Mouse (Mus musculus): ENCODE data around the gene Ppm1k. TPM values are rescaled to one million over a fixed set of nuclear protein-coding genes. Genes with fewer than 3 reads are reported as not detected.

The Ppm1k gene
- polyA plus RNA-seq, 2 experiments = 3.4 to 4.2 TPM

GRCm38 (mm10) chr6:57524742-57525141 lies 10.5 kb downstream of the Ppm1k start:
- ATAC-seq (ENCODE audit: low FRiP score, low read depth) (no peak), DNase-seq (ENCODE audit: low spot score) (no peak)
- WGBS = 86% methylated on average over 10 of the region's 10 CpGs
- Histone ChIP-seq H3K4me3 (replicated peaks; ENCODE audit: low read length) (no peak overlapping the region), H3K27me3 (ENCODE audit: control insufficient read depth, insufficient read depth, low read length) (no peaks in the 10 kb centered on the region), H3K27ac (replicated peaks; ENCODE audit: low read depth, low read length) (no peak overlapping the region), H3K4me1 (ENCODE audit: control insufficient read depth, insufficient read depth, low read length) (no peaks in the 10 kb centered on the region), H3K36me3 (ENCODE audit: control insufficient read depth, insufficient read depth, low read length) (no peaks in the 10 kb centered on the region; the same call in 1 of the 2 replicates), H3K4me2 (replicated peaks; ENCODE audit: low read depth, low read length, severe bottlenecking) (no peak overlapping the region), H3K9ac (ENCODE audit: low read depth, low read length, severe bottlenecking) (no peak overlapping the region), H3K9me3 (ENCODE audit: control insufficient read depth, low read length) (no peaks in the 10 kb centered on the region)
- no peak for TF ChIP-seq POLR2A (IDR thresholded peaks at IDR 0.05; ENCODE audit: borderline replicate concordance, extremely low read depth, insufficient read depth, insufficient read length)

DNA sequence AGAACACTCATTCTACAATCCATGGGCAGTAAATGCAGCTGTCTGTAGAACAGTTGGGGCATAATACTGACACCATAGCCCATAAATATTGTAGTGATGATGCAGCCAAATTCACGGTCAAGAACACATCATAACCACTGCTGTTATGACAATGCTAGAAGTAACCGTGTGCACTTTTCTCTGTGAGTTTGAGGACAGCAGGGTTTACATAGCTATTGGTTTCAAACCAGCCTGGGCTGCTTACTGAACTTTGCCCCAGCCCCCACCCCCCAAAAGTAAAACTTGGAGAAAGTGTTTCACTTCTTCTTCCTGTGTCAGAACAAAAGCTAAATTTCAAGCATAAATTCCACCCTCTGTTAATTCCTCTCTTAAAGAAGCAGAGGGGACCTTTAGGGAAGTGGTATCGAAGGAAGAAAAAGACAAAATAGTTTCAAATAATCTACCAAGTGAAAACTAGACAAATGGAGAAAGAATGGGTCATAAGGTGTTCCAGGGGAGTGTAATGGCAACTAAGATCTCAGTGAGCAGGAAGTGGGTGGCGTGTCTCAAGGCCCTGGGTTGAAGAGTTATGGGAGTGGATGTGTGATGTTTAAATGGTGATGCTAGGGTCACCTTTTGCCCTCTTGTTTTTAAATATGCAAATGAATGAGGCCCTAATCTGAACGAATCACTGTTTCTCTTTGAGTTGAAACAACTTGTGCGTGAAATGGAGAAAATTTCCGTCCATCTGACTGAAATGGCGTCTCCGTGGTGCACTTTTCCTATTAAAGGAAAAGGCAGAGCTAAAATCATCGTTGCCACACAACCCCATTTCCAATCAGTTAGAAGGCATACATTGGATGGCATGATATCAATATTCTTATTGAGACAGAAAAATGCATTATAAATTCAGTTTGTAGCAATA lies 14.3 kb downstream of the Ppm1k start:
- H3K36me3 ChIP-seq (ENCODE audit: control insufficient read depth, insufficient read depth, low read length) = peaks cover 2% of the 10 kb centered on the region; the same call in 1 of the 2 replicates
- no peak for DNase-seq (ENCODE audit: low spot score)
- WGBS = 90% methylated on average over 10 of the region's 10 CpGs

GRCm38 (mm10) chr6:57514035-57514374 lies 21.3 kb downstream of the Ppm1k start:
- WGBS = 76% methylated on average over 4 of the region's 4 CpGs

More for the DNA sequence above, 14.3 kb downstream of the Ppm1k start:
- no peak for TF ChIP-seq POLR2A (IDR thresholded peaks at IDR 0.05; ENCODE audit: borderline replicate concordance, extremely low read depth, insufficient read depth, insufficient read length)
- no peaks in the 10 kb centered on the region for H3K9me3 ChIP-seq (ENCODE audit: control insufficient read depth, low read length)
- ATAC-seq (ENCODE audit: low FRiP score, low read depth) = no peak
- no peaks in the 10 kb centered on the region for H3K27me3 ChIP-seq (ENCODE audit: control insufficient read depth, insufficient read depth, low read length)
- H3K4me2 ChIP-seq (replicated peaks; ENCODE audit: low read depth, low read length, severe bottlenecking) = no peak overlapping the region
- H3K4me3 ChIP-seq (replicated peaks; ENCODE audit: low read length) = no peak overlapping the region
- H3K27ac ChIP-seq (replicated peaks; ENCODE audit: low read depth, low read length) = no peak overlapping the region
- H3K4me1 ChIP-seq (ENCODE audit: control insufficient read depth, insufficient read depth, low read length) = no peaks in the 10 kb centered on the region
- H3K9ac ChIP-seq (ENCODE audit: low read depth, low read length, severe bottlenecking) = no peak overlapping the region

GRCm38 (mm10) chr6:57513351-57514034 lies 21.8 kb downstream of the Ppm1k start:
- DNase-seq (ENCODE audit: low spot score) (no peak), ATAC-seq (ENCODE audit: low FRiP score, low read depth) (no peak)
- WGBS = 84% methylated on average over 7 of the region's 7 CpGs
- Histone ChIP-seq H3K27ac (replicated peaks; ENCODE audit: low read depth, low read length) (no peak overlapping the region), H3K4me1 (ENCODE audit: control insufficient read depth, insufficient read depth, low read length) (no peaks in the 10 kb centered on the region), H3K9ac (ENCODE audit: low read depth, low read length, severe bottlenecking) (no peak overlapping the region), H3K27me3 (ENCODE audit: control insufficient read depth, insufficient read depth, low read length) (no peaks in the 10 kb centered on the region), H3K4me2 (replicated peaks; ENCODE audit: low read depth, low read length, severe bottlenecking) (no peak overlapping the region), H3K36me3 (ENCODE audit: control insufficient read depth, insufficient read depth, low read length) (peaks cover 33% of the 10 kb centered on the region), H3K9me3 (ENCODE audit: control insufficient read depth, low read length) (no peaks in the 10 kb centered on the region), H3K4me3 (replicated peaks; ENCODE audit: low read length) (no peak overlapping the region)
- TF ChIP-seq POLR2A (IDR thresholded peaks at IDR 0.05; ENCODE audit: borderline replicate concordance, extremely low read depth, insufficient read depth, insufficient read length) = no peak

More at GRCm38 (mm10) chr6:57514035-57514374, 21.3 kb downstream of the Ppm1k start:
- Histone ChIP-seq H3K4me2 (replicated peaks; ENCODE audit: low read depth, low read length, severe bottlenecking) (no peak overlapping the region), H3K4me1 (ENCODE audit: control insufficient read depth, insufficient read depth, low read length) (no peaks in the 10 kb centered on the region), H3K9ac (ENCODE audit: low read depth, low read length, severe bottlenecking) (no peak overlapping the region), H3K36me3 (ENCODE audit: control insufficient read depth, insufficient read depth, low read length) (peaks cover 33% of the 10 kb centered on the region), H3K9me3 (ENCODE audit: control insufficient read depth, low read length) (no peaks in the 10 kb centered on the region), H3K27me3 (ENCODE audit: control insufficient read depth, insufficient read depth, low read length) (no peaks in the 10 kb centered on the region), H3K4me3 (replicated peaks; ENCODE audit: low read length) (no peak overlapping the region), H3K27ac (replicated peaks; ENCODE audit: low read depth, low read length) (no peak overlapping the region)
- TF ChIP-seq POLR2A (IDR thresholded peaks at IDR 0.05; ENCODE audit: borderline replicate concordance, extremely low read depth, insufficient read depth, insufficient read length) = no peak
- no peak for DNase-seq (ENCODE audit: low spot score)
- no peak for ATAC-seq (ENCODE audit: low FRiP score, low read depth)

- no peak for TF ChIP-seq POLR2A (IDR thresholded peaks at IDR 0.05; ENCODE audit: borderline replicate concordance, extremely low read depth, insufficient read depth, insufficient read length)
- DNase-seq (ENCODE audit: low spot score) (no peak), ATAC-seq (ENCODE audit: low FRiP score, low read depth) (no peak)
- H3K9me3 ChIP-seq (ENCODE audit: control insufficient read depth, low read length) = no peaks in the 10 kb centered on the region
- H3K27ac ChIP-seq (replicated peaks; ENCODE audit: low read depth, low read length) = no peak overlapping the region
- no peak overlapping the region for H3K4me3 ChIP-seq (replicated peaks; ENCODE audit: low read length)
- WGBS = 91% methylated on average over 5 of the region's 5 CpGs
- no peak overlapping the region for H3K4me2 ChIP-seq (replicated peaks; ENCODE audit: low read depth, low read length, severe bottlenecking)
- no peaks in the 10 kb centered on the region for H3K27me3 ChIP-seq (ENCODE audit: control insufficient read depth, insufficient read depth, low read length)
- peaks cover 30% of the 10 kb centered on the region for H3K36me3 ChIP-seq (ENCODE audit: control insufficient read depth, insufficient read depth, low read length)
- H3K9ac ChIP-seq (ENCODE audit: low read depth, low read length, severe bottlenecking) = no peak overlapping the region
- no peaks in the 10 kb centered on the region for H3K4me1 ChIP-seq (ENCODE audit: control insufficient read depth, insufficient read depth, low read length)
These were observed 23.4 kb downstream of the Ppm1k start for GRCm38 (mm10) chr6:57511899-57512298.

Data from limb, embryonic 14.5 days (tissue).